Mouse (Mus musculus) R1 (cell line): ENCODE measurements around the gene 4931428F04Rik.

Source experiments
- DNase-seq: peaks from one replicate; pipeline ENCODE4 v3.0.0-alpha.2; 2018; ENCODE audit warnings: low read depth, low spot score

Gene 4931428F04Rik

DNA sequence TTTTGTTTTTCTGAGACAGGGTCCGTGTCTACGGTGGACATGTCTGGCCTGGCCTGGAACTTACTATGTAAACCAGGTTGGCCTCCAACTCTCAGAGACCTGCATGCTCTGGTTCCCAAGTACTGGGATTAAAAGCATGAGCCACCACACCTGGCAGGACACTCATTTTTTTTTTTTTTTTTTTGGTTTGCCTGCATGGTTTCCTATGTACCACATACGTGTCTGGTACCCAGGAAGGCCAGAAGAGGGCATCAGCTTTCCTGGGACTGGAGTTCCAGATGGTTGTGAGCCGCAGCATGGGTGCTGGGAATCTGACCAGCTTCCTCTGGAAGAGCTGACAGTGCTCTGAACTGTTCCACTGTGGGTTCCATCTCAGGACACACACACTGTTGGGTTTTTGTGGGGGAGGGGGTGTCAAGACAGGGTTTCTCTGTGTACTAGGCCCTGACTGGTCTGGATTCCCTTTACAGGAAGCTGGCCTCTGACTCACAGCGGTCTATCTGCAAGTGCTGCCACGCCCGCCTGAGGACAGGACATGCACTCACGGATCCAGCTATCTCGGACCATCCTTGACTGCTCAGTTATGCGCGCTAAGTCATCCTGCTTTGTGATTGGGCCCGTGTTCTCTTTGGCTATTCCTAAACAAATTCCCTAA is 28.2 kb downstream of the 4931428F04Rik start:
- peak; percentile 82 for DNase-seq

DNA sequence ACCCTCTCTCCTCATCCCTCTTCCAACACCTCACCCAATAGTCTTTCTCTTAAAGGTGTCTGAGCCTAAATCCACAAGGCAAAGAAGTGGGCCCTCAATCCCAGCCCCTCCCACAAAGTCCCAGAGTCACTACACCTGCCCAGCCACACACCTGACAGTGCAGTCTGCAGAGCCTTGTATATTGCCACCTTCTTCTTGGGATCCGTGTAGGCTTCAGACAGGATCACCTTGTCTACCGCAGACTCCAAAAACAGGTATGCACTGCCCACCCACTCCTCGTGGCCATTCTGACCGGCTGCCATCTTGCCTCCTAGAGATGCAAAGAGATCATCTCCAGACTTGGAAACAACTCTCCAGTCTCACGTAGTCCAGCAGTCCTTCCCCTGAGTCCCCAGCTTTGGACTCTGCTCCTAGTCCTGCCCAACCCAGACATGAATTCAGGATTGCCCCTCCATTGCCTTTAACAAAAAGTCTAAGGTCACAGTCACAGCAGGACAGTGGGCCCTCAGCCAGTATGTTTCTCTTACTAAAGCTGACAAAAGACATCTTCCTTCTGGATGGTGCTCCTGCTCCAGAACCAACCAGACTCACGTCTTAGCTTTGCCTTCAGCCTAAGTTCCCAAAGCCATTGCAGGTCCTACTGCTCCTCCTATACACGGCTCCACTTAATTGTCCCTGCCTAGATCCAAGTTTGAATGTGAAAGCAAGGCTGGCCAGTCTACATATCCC is 29.1 kb downstream of the 4931428F04Rik start:
- no peak for DNase-seq

DNA sequence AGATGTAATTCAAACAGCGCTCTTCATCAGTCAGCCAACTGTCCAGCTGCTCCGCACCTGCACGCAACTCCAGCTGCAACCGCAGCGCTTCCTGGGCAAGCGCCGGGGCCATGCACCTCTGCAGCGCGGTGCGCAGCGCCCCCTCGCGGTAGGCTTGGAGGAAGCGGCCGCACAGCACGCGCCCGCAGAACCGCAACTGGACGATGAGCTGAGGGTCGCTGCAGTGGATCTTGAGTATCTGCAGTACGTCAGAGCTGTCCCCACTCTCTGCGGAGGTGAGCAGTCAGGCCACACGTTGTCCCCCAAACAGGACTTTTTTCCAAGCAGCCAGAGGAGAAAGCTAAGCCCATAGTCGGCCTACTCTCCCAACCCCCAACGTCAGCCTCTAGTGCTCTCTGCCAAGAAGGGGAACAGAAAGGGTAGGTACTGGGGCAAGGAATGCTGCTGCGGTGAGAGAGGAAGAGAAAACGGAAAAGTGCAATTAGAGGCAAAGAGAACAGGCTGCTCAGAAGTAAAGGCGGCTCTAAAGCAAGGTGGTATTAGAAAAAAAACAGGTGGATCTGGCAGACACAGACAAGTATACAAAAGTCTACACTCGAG is 29.8 kb downstream of the 4931428F04Rik start:
- DNase-seq, result peak; percentile 80

DNA sequence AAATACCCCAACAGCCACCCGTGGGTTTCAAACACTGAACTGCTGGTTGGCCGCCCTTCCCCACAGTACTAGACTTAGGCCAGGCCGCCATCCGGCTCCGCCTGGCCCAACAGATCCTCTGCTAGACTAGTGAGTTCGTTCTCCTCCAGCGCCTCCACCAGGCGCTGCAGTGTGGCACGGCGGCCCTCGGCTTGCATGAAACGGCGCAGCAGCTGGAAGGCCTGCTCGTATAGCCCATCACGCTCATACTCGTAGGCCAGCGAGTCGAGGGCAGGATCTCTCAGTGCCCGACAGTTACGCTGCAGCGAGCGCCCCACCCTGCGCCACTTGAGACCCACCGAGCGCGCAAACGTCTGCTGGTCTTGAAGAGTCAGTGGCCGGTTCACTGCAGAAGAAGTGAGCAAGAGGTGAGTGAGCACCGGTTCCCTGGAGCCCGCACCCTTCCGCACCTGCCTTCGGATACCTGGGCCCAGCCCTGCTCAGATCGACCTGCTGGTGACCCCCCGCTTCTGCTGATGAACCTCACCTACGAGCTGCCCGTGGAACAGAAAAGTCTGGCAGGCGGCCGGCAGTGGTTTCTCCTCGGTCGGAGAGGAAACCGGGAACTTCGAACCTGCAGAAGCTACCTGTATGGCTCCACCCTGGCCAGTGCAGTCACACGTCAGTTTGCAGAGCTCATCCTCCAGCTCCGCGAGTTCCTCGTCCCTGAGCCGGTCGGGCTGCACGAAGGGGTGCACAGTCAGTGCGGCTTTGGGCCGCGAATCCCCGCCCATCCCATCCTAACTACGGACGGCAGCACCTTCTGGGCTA is 30.5 kb downstream of the 4931428F04Rik start:
- peak; percentile 63 for DNase-seq

DNA sequence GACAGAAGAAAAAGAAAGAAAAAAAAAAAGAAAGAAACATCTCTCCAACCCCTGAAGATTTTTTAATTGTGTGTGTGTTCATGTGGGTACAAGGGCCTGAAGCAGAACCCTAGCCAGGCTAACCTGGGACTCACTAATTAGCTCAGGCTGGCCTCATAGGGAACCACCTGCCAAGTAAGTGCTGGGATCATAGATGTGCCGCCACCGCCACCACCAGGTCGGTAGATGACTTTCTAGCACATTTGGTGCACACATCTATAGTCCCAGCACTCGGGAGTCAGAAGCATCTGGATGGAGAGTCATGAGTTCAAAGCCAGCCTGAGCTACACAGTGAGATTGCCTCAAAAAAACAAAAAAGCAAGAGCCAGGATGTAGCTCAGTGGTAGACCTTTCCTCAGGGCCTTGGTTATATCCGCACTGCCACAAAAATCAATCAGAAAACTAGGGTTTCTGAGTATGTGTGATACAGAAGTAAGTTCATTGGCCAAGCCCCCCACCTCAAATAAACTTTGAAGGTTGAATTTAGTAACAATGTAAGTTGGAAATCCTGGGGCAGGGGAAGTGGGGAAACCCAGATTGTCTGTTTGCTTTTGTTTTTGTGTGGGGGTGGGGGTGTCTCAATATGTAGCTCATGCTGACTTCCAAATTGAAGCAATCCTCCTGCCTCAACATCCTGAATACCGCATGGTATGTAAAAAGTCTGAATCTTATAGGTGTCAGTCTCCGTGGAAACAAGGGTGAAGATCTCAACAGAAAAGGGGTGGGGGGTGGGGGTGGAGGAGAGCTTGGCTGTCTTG is 32.1 kb downstream of the 4931428F04Rik start:
- DNase-seq, result peak; percentile 52

DNA sequence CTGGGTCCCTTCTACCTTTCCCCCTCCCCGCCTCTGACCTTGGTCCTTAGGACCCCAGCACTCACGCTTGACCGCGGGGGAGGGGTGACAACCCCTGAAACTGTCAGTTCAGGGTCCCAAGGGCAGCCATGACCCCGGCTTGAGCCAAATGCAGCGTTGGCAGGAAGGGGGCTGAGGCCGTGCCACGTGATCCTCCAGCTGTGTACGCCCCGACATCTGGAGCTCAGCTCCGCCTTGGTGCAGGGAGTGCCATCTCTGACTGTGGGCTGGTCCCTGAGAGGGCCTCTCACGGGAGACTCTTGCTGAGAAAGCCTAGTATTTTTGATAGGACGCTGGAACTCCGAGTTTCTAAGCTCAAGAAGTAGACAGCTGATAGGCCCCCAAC is 34.7 kb downstream of the 4931428F04Rik start, which contains the start of gene B3gnt9:
B3gnt9 (minus strand) TSS at position 188 of the 385 bp plus-strand sequence.
- DNase-seq, result peak; percentile 87

DNA sequence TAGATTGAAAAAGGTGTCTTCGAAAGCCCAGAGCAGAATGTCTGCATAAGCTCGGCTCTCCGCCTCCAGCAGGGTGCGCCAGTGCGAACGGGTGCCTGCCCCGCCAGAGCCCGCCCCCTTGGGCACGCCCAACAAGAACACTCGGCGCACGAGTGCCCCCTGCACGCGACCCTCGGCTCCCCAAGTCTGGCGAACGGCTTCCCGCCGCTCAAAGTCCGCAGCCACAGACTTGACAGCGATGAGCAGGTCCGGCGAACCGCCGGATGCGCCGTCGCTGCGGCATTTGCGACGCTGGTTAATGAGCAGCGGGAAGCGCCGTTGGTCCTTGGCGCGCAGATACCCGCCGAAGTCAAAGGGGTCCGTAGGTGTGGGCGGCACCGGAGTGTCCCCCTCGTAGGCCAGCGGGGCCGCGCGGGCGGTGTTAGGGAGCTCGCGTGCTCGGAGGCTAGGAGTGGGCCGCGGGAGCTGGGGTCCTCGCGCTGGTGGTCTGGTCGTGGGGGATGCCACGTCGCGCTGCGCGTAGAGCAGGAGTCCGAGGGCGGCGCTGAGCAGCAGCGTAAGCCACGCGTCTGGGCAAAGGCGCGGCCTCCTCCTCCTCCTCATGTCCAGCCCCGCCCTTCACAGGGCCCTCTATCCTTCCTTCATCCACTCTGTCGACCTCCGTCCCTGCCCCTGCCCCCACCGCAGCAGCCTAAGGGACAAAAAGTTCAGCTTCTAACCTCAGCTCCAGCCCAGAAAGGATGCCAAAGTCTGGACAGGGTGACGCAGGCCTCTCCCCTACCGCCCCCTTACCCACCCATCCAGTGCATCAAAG is 35.3 kb downstream of the 4931428F04Rik start:
- peak; percentile 93 for DNase-seq

DNA sequence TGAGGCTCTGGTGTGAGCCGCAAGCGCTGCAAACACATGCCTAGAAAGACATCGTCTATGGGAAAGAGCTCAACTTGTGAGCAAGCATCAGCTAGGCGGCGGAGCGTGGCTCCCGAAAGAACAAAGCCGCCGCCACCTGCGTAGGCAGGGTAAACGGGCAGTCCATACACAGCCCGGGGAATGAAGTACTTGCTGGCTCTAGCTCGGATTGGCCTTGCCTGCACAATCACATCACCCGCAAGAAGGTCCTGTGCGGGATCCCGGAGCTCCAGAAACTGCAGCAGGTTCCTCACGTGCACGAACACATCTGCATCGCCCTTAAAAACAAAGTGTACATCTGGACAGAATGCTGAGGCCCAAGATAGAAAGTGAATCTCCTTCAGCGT is 35.9 kb downstream of the 4931428F04Rik start:
- DNase-seq, result no peak

DNA sequence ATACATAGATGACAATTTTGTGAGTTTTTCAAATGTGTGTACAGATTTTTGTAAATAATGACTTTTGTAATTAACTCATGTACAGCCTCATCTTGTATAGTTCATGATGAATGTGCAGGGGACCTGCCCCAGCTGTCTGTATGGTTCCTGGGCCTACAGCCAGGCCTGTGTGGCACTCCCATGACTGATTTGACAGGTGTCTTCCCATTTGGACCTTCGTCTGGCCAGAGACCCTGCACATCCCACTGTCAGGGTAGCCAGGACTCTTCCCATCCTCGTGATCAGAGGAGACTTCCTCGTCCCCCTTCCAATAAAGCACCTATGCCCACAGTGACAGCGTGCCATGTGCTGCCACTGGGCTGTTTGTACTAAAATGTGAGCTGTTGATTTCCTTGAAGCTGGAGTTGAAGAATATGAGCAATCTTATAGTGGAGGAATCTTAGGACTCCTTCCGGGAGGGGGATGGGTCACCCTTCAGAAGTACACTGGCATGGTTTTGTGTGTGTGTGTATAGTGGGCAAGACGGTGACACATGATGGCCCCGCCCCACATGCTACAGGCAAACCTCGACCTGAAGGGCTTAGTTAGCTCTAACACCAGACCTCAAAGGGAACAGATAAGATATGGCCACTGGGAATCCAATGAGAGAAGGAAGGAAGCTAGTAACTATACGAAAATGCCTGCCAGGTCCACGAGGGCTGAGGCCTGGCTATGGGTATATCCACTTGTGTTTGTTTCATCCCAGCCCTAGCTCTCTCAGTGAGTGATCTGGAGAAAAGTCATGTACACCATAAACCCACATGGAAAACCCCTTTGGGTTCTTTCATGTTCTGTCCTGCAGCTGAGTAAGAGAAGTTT is 36.8 kb downstream of the 4931428F04Rik start:
- DNase-seq, result no peak

DNA sequence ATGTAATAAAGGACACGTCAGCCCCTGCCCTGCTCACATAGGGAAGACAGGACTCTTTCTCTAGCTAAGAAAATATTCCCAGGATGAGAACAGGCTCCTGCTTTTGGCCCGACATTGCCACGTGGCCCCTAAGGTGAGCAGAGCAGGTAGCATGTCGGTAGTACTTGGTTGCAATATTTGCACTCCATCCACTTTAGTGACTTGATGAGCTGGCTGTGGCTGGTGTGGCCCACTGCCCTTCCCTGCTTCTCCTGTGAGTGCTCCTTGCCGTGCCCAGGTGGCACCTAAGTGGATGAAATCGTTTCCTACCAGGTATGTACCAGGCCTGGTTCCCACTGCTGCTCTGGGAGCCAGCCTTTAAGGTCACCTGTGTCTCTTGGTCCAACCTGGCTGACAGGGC is 37.7 kb downstream of the 4931428F04Rik start:
- DNase-seq, result no peak

DNA sequence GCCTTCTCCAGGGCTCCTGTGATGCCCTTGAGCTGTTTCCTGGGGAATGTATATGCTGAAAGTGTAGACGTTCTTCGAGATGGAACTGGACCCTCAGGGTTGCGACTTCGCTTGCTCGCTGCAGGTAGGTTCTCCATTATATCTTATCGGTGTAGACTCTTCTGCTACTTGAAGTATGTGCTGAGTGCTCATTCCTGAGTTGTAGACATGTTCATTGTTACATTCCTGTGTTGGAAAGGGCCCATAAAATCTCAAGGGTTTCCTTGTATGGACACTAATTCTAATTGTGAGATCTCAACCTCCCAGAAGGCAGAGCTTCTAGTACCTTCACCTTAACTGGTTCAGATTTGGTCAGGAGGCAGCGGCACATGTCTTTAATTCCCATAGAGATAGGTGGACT is 48.6 kb downstream of the 4931428F04Rik start:
- no peak for DNase-seq

DNA sequence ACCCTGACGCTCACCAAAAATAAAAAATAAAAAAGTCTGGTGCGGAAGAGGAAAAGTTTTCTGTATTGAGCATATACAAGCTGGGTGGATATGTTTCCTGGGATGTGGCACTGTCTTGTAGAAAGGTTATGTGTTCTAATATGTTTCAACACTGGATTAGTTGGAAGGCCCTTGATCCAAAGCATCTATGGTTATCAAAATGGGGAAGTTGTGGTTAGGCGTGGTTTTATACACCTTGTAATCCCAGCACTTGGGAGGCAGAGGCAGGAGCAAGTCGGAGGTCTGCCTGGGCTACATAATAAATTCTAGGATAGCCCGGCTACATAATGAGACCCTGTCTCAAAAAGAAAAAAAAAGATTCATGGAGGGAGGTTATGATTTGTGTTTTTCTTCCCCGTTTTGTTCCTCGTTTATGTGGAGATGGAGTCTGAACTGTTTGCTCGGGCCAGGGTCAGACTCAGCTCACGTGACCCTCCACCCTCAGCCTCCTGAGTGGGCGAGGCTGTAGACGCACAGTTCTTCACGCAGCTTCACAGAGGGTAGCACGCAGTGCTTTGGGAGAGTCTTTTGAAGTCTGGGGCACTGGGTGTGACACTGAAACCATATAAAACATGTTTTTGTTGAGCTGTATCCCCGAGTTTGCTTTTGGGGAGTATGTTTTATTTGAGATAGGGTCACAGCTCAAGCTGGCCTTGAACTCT is 52.1 kb downstream of the 4931428F04Rik start:
- DNase-seq, result peak; percentile 57

DNA sequence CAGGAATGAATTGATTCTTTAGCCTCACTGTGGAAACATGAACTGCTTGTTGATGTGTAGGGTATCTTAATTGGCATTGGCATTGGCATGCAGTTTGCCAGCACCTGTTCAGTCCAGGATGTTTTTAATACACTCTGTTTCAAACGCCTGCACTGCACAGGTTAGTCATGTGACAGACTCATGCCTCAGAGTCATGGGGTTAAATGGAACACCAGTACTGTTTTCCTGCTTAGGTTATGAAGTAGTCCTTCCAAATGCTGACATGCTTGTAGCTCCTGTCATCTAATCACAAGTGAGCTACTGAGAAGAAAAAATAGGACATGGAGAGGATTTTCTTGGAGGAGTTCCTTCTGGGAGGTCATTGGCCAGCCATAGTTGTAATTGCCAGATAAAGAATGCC is 54.5 kb downstream of the 4931428F04Rik start:
- no peak for DNase-seq

DNA sequence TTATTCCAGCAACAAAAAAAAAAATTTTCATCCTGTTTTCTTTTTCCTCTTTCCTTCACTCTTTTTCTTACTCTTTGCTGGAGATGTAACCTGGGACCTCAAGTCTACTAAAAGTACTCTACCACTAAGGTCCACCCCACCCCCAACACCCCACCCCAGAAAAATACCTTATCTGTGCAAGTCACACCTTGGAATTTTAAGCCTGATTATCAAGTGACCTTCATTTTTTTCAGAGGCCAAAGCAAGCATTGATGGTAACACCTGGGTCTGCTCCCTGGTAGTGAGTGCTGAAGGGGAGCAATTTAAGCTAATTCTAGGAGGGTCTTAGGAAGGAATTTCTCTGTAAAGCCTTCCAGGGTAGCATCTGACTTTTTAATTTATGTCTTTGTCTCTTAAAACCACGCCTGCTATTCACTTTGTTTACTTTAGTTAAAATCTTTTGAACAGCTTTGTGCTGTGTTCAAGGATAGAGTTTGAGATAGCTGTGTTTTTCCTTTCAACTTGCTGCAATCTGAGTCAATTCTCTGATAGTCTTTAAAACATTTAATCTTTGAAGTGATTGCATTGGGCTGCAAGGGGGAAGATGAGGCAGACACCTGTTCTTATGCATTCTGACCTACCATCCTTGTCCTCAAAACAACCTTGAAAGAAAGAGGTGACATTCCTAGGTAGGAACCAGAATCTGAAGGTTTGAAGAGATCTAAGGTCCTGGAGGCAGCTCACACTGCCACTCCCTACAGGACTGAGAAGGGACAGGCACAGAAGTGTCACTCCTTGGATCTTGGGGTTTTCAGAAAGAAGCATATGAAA is 56.3 kb downstream of the 4931428F04Rik start:
- DNase-seq, result peak; percentile 92

DNA sequence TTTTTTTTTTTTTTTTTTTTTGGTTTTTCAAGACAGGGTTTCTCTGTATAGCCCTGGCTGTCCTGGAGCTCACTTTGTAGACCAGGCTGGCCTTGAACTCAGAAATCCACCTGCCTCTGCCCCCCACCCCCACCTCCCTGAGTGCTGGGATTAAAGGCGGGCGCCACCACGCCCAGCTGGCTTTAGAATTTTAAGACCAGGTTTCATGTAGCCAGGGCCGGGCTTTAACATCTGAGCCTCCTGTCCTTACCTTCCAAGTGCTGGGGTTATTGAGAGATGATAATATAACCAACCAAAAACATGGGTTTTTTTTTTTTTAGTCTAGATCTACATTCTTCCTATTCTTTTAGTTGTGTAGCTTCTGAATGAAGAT is 57.4 kb downstream of the 4931428F04Rik start:
- DNase-seq, result peak; percentile 63

DNA sequence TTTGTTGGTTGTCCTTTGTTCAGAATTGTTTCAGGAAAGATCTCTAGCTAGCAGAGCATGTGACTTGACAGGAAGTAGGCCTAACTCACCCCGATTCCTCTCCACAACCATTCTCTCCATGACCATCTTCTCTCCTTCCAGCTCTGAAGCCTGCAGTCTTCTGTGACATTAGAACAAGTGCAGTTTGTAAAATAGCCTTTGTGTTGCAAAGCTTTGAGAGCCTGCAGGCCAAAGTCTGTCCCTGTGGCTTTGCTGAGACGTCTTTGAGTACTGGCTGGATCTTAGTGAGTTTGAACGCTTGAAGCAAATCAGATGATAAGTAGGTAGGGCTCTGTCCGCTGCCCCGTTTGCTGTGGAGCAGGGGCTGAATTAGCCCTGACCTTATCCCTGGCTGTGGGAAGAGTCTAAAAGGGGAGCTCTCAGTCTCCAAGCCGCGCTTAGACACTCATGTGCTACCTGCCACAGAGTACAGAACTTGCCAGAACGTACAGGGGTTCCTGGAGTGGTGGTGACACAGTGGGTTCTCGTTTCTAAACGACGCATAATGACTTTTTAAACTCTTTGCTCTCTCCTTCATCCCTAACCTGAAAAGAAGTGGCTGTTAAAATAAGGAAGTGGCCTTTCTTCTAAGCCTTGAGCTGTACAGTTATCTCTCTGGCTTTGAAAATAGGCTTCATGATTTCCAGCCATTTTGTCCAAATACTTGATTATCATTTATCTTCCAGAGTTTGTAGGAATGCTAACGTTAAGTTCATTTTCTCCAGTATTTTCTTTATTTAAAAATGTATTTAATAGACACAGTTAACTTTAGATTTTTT is 58.0 kb downstream of the 4931428F04Rik start:
- peak; percentile 60 for DNase-seq
